Mouse (Mus musculus) erythroblast, embryonic 14.5 days (primary cell): Measurements from ENCODE around the gene Gm10392. TPM values are rescaled to one million over a fixed set of nuclear protein-coding genes. Genes with fewer than 3 reads are reported as not detected.
A peak's percentile ranks its signal among the peaks of the same experiment; 100 is the strongest.

Experiments
- H3K27me3 ChIP-seq: 2 replicates; pipeline ENCODE4 v1.6.1; 2012; ENCODE audit warnings: inconsistent platforms; ENCODE audit not compliant: control insufficient read depth
- H3K36me3 ChIP-seq: 2 replicates; pipeline ENCODE4 v1.6.1; 2012; ENCODE audit warnings: mild to moderate bottlenecking, inconsistent platforms; ENCODE audit not compliant: control insufficient read depth
- H3K4me1 ChIP-seq: 2 replicates; pipeline ENCODE4 v1.6.1; 2012; ENCODE audit warnings: inconsistent platforms; ENCODE audit not compliant: control insufficient read depth
- H3K4me3 ChIP-seq: replicated peaks from 2 replicates; pipeline ENCODE3; 2012; ENCODE audit warnings: moderate library complexity, mild to moderate bottlenecking, inconsistent platforms
- H3K9me3 ChIP-seq: 2 replicates; pipeline ENCODE4 v1.6.1; 2012; ENCODE audit warnings: low read length, inconsistent platforms, mixed read lengths; ENCODE audit not compliant: control insufficient read depth
- GATA1 ChIP-seq: IDR thresholded peaks from 2 replicates; pipeline ENCODE4 v1.6.1; 2012; ENCODE audit warnings: low read length, inconsistent platforms, mixed read lengths
- TAL1 ChIP-seq: IDR thresholded peaks from 3 replicates; pipeline ENCODE4 v1.6.1; 2012; ENCODE audit warnings: low read length, inconsistent platforms, mixed read lengths
- polyA plus RNA-seq: library from polyadenylated mRNA; stranded (reverse); fragments of >175 nt; gene quantifications from 2 replicates; pipeline ENCODE4 v1.2.3, GENCODE M21; 2012

Gm10392 gene
- polyA plus RNA-seq, 1 experiment, result not detected

- peaks cover 4% of the 10 kb centered on the region for H3K27me3 ChIP-seq
- H3K36me3 ChIP-seq, result peaks cover 44% of the 10 kb centered on the region
- H3K4me1 ChIP-seq, result peaks cover 26% of the 10 kb centered on the region
- no peak for TF ChIP-seq TAL1
- no peak for TF ChIP-seq GATA1
- no peaks in the 10 kb centered on the region for H3K9me3 ChIP-seq
- H3K4me3 ChIP-seq, result peak overlapping the region; percentile 45
These were observed 10.7 kb downstream of the Gm10392 start for GRCm38 (mm10) chr11:77508068-77509021.

- peaks cover 17% of the 10 kb centered on the region for H3K4me1 ChIP-seq
- H3K36me3 ChIP-seq, result peaks cover 53% of the 10 kb centered on the region
These were observed 11.6 kb downstream of the Gm10392 start for GRCm38 (mm10) chr11:77507426-77507825.

DNA sequence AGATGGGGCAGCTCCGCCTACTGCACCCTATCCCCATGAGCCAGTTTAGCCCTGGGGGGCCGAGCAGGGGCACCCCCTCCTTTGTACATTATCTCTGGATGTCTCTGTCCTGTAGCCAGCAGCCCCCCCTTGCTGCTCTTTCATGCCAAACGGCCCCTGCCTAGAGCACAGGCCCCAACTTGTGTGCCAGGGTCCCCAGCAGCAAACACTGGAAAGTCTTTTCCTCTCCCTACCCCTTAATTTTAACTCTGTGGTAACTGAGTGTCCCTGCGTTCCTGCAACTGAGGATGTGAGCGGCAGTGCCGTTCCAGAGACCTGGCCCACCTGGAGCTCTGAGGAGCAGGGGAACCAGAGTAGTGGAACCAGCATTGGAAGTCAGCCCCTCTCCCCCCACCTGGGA is 12.1 kb downstream of the Gm10392 start:
- Histone ChIP-seq H3K36me3 (peaks cover 55% of the 10 kb centered on the region), H3K9me3 (no peaks in the 10 kb centered on the region), H3K27me3 (no peaks in the 10 kb centered on the region; the same call in 1 of the 2 replicates), H3K4me1 (peaks cover 14% of the 10 kb centered on the region), H3K4me3 (no peak overlapping the region)
- no peak for TF ChIP-seq TAL1
- no peak for TF ChIP-seq GATA1

More at GRCm38 (mm10) chr11:77507426-77507825, 11.6 kb downstream of the Gm10392 start:
- Histone ChIP-seq H3K4me3 (no peak overlapping the region), H3K27me3 (peaks cover 2% of the 10 kb centered on the region), H3K9me3 (no peaks in the 10 kb centered on the region)
- TF ChIP-seq GATA1 (no peak), TAL1 (no peak)

DNA sequence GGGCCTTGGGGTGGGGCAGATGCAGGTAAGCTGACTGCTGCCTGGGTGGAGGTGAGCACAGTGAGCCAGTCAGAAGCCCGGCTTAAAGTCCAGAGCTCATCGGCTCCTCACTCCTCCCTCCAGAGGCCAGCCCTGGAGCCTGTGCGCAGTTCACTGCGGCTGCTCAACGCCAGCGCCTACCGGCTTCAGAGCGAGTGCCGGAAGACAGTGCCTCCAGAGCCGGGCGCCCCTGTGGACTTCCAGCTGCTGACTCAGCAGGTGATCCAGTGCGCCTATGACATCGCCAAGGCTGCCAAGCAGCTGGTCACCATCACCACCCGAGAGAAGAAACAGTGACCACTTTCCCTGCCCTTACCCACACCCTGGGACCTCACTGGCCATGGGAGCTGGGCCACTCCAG is 12.7 kb downstream of the Gm10392 start:
- TF ChIP-seq GATA1, result no peak
- H3K36me3 ChIP-seq, result peaks cover 56% of the 10 kb centered on the region
- H3K9me3 ChIP-seq, result no peaks in the 10 kb centered on the region
- no peak overlapping the region for H3K4me3 ChIP-seq
- H3K4me1 ChIP-seq, result peaks cover 14% of the 10 kb centered on the region
- no peaks in the 10 kb centered on the region; the same call in 1 of the 2 replicates for H3K27me3 ChIP-seq

DNA sequence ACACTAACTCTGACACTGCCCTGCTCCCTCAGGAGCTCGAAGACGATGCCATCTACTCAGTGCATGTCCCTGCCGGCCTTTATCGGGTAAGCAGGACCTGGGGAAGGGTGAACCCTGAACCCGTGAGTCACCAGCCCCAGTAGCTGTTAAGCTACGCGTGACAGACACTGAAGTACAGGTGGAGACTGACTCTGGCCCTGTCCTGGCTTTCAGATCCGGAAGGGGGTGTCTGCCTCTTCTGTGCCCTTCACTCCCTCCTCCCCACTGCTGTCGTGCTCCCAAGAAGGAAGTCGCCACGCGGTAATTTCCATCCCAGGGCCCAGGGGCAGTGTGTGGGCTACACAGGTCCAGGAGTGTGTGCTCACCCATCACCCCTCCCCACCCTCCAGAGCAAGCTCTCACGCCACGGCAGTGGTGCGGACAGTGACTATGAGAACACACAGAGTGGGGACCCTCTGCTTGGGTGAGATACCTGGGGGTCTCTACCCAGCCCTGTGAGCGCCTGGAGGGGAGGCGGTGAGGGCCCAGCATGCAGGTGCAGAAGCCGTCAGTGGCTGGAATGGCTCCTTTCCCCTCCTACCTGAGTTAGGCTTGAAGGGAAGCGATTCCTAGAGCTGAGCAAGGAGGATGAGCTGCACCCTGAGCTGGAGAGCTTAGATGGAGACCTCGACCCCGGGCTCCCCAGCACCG is 13.6 kb downstream of the Gm10392 start:
- Histone ChIP-seq H3K4me3 (no peak overlapping the region), H3K9me3 (no peaks in the 10 kb centered on the region), H3K36me3 (peaks cover 64% of the 10 kb centered on the region), H3K27me3 (no peaks in the 10 kb centered on the region; the same call in 1 of the 2 replicates), H3K4me1 (peaks cover 20% of the 10 kb centered on the region)
- TF ChIP-seq GATA1 (no peak), TAL1 (no peak)

DNA sequence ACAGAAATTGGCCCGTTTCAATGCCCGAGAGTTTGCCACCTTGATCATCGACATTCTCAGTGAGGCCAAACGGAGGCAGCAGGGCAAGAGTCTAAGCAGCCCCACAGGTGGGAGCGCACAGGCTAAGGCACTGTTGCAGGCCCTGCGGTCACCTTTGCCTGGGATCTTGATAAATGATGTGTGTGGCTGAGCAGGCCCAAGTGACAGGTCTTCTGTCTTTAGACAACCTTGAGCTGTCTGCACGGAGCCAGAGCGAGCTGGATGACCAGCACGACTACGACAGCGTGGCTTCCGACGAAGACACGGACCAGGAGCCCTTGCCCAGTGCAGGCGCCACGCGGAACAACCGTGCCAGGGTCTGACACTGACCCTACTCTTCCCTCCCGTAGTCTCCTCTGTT is 14.6 kb downstream of the Gm10392 start:
- Histone ChIP-seq H3K27me3 (no peaks in the 10 kb centered on the region; the same call in 1 of the 2 replicates), H3K4me3 (no peak overlapping the region), H3K9me3 (no peaks in the 10 kb centered on the region), H3K36me3 (peaks cover 74% of the 10 kb centered on the region), H3K4me1 (peaks cover 22% of the 10 kb centered on the region)
- TF ChIP-seq GATA1, result no peak
- no peak for TF ChIP-seq TAL1

- peaks cover 20% of the 10 kb centered on the region for H3K4me1 ChIP-seq
- H3K27me3 ChIP-seq, result no peaks in the 10 kb centered on the region
- H3K4me3 ChIP-seq, result no peak overlapping the region
- TF ChIP-seq GATA1 (no peak), TAL1 (no peak)
- peaks cover 80% of the 10 kb centered on the region for H3K36me3 ChIP-seq
- H3K9me3 ChIP-seq, result no peaks in the 10 kb centered on the region
These were observed 15.5 kb downstream of the Gm10392 start for GRCm38 (mm10) chr11:77503511-77503910.

- peaks cover 78% of the 10 kb centered on the region for H3K36me3 ChIP-seq
- no peaks in the 10 kb centered on the region for H3K9me3 ChIP-seq
- TF ChIP-seq GATA1, result no peak
- no peak for TF ChIP-seq TAL1
- H3K4me3 ChIP-seq, result no peak overlapping the region
- peaks cover 16% of the 10 kb centered on the region for H3K4me1 ChIP-seq
- H3K27me3 ChIP-seq, result no peaks in the 10 kb centered on the region
These were observed 16.5 kb downstream of the Gm10392 start for GRCm38 (mm10) chr11:77502481-77502880.

DNA sequence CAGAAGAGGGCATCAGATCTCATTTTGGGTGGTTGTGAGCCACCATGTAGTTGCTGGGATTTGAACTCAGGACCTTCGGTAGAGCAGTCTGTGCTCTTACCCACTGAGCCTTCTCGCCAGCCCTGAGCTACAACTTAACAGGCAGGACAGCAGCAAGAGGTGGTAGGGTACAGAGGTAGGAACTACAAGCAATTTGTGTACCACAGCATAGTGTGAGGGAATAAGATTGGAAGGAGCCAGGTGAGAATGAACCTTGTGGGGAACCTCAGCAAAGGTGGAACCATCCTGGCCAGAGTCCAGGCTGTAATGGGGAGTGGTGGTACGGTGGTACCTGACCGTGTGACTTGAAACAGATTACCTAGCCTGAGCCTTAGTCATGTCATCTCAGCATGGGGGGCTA is 17.0 kb downstream of the Gm10392 start:
- H3K36me3 ChIP-seq, result peaks cover 75% of the 10 kb centered on the region
- no peaks in the 10 kb centered on the region for H3K9me3 ChIP-seq
- peaks cover 21% of the 10 kb centered on the region for H3K4me1 ChIP-seq
- H3K27me3 ChIP-seq, result no peaks in the 10 kb centered on the region
- TF ChIP-seq TAL1, result no peak
- TF ChIP-seq GATA1, result no peak
- H3K4me3 ChIP-seq, result no peak overlapping the region
